Mouse (Mus musculus) lung, embryonic 15.5 days (tissue): ENCODE data around the gene Gba. TPM values are rescaled to one million over a fixed set of nuclear protein-coding genes. Genes with fewer than 3 reads are reported as not detected.

ENCODE experiments used
- ATAC-seq: fragments of 200-750 bp; cut with Nextera tagmentation; 2 replicates; pipeline ENCODE4 v1.8.0; 2017; ENCODE audit warnings: moderate number of reproducible peaks, borderline replicate concordance; ENCODE audit not compliant: low FRiP score, low TSS enrichment; ENCODE audit errors: extremely low read depth
- H3K27ac ChIP-seq: fragments of 300-500 bp; sonication (generic); 2 replicates; pipeline ENCODE4 v1.5.1; 2015; ENCODE audit warnings: moderate library complexity, mild to moderate bottlenecking, inconsistent platforms
- H3K27me3 ChIP-seq: fragments of 300-500 bp; sonication (generic); 2 replicates; pipeline ENCODE4 v1.6.1; 2015; ENCODE audit warnings: inconsistent platforms
- H3K36me3 ChIP-seq: fragments of 300-500 bp; sonication (generic); 2 replicates; pipeline ENCODE4 v1.6.1; 2015; ENCODE audit warnings: inconsistent platforms
- H3K4me1 ChIP-seq: fragments of 300-500 bp; sonication (generic); 2 replicates; pipeline ENCODE4 v1.6.1; 2015; ENCODE audit warnings: inconsistent platforms
- H3K4me2 ChIP-seq: fragments of 300-500 bp; sonication (generic); 2 replicates; pipeline ENCODE4 v1.6.1; 2015; ENCODE audit warnings: inconsistent platforms, mild to moderate bottlenecking, moderate library complexity
- H3K4me3 ChIP-seq: fragments of 300-500 bp; sonication (generic); 2 replicates; pipeline ENCODE4 v1.5.1; 2015; ENCODE audit warnings: mild to moderate bottlenecking, inconsistent platforms
- H3K9ac ChIP-seq: fragments of 300-500 bp; sonication (generic); 2 replicates; pipeline ENCODE4 v1.6.1; 2015; ENCODE audit warnings: inconsistent platforms
- H3K9me3 ChIP-seq: fragments of 300-500 bp; sonication (generic); 2 replicates; pipeline ENCODE4 v1.6.1; 2016; ENCODE audit warnings: inconsistent platforms
- WGBS: fragments of 180-500 bp; shearing (Covaris S2); methylation state at CpG from one replicate; pipeline ENCODE4 v1.1.7; 2015; 5-methylcytosine and 5-hydroxymethylcytosine counted together
- polyA plus RNA-seq: library from polyadenylated mRNA; unstranded; fragments of >200 nt; fragmentation: Nextera tagmentation; extraction: Ambion mirVana; gene quantifications from 2 replicates; pipeline ENCODE4 v1.2.1, GENCODE M21; 2015

Gene Gba
- polyA plus RNA-seq, 1 experiment from 2014 or later: 42.6 TPM

- no peak for ATAC-seq
- Histone ChIP-seq H3K4me2 (peak overlapping the region; percentile 66), H3K4me3 (peak overlapping the region; percentile 77), H3K4me1 (peaks cover 23% of the 10 kb centered on the region), H3K27ac (peak overlapping the region; percentile 96), H3K27me3 (no peaks in the 10 kb centered on the region), H3K9ac (peak overlapping the region; percentile 79), H3K9me3 (no peaks in the 10 kb centered on the region), H3K36me3 (peaks cover 35% of the 10 kb centered on the region)
- 16% methylated on average over 12 of the region's 12 CpGs for WGBS
Observed at GRCm38 (mm10) chr3:89165268-89165870, 37.4 kb upstream of the Gba start.

- no peak for ATAC-seq
- no peak overlapping the region for H3K27ac ChIP-seq
- no peaks in the 10 kb centered on the region for H3K27me3 ChIP-seq
- 89% methylated on average over 19 of the region's 19 CpGs for WGBS
- no peaks in the 10 kb centered on the region for H3K9me3 ChIP-seq
- H3K36me3 ChIP-seq: peaks cover 45% of the 10 kb centered on the region
- peaks cover 22% of the 10 kb centered on the region for H3K4me1 ChIP-seq
- no peak overlapping the region for H3K9ac ChIP-seq
- H3K4me3 ChIP-seq: no peak overlapping the region
- H3K4me2 ChIP-seq: no peak overlapping the region
Observed at GRCm38 (mm10) chr3:89166945-89167344, 35.8 kb upstream of the Gba start.

GRCm38 (mm10) chr3:89174844-89175243, 27.9 kb upstream of the Gba start:
- Histone ChIP-seq H3K36me3 (peaks cover 73% of the 10 kb centered on the region), H3K9ac (no peak overlapping the region), H3K4me3 (no peak overlapping the region), H3K4me1 (peaks cover 16% of the 10 kb centered on the region), H3K27ac (no peak overlapping the region), H3K27me3 (no peaks in the 10 kb centered on the region), H3K9me3 (no peaks in the 10 kb centered on the region), H3K4me2 (no peak overlapping the region)
- no peak for ATAC-seq
- 94% methylated on average over 11 of the region's 11 CpGs for WGBS

- Histone ChIP-seq H3K4me3 (no peak overlapping the region), H3K27me3 (no peaks in the 10 kb centered on the region), H3K27ac (no peak overlapping the region), H3K9ac (no peak overlapping the region), H3K4me2 (no peak overlapping the region), H3K9me3 (no peaks in the 10 kb centered on the region), H3K36me3 (peaks cover 73% of the 10 kb centered on the region), H3K4me1 (peaks cover 16% of the 10 kb centered on the region)
- 87% methylated on average over 10 of the region's 10 CpGs for WGBS
- ATAC-seq: no peak
Observed at GRCm38 (mm10) chr3:89175544-89175943, 27.2 kb upstream of the Gba start.

- 0 out of 2 replicates have a peak overlapping the region, but pooled peaks have one; percentile 0 for H3K9ac ChIP-seq
- peaks cover 16% of the 10 kb centered on the region for H3K4me1 ChIP-seq
- 76% methylated on average over 7 of the region's 7 CpGs for WGBS
- no peak overlapping the region for H3K4me2 ChIP-seq
- H3K27ac ChIP-seq: peak overlapping the region; percentile 44; the same call in 1 of the 2 replicates
- no peak for ATAC-seq
- no peaks in the 10 kb centered on the region for H3K27me3 ChIP-seq
- no peaks in the 10 kb centered on the region for H3K9me3 ChIP-seq
- H3K4me3 ChIP-seq: no peak overlapping the region
- peaks cover 78% of the 10 kb centered on the region for H3K36me3 ChIP-seq
Observed at GRCm38 (mm10) chr3:89176421-89176820, 26.3 kb upstream of the Gba start.

- Histone ChIP-seq H3K4me3 (peak within 1 kb of the TSS; percentile 85), H3K9me3 (no peaks in the 10 kb centered on the region), H3K4me2 (peak within 1 kb of the TSS; percentile 88), H3K27ac (peak within 1 kb of the TSS; percentile 68), H3K9ac (peak within 1 kb of the TSS; percentile 85), H3K27me3 (no peaks in the 10 kb centered on the region), H3K36me3 (peaks cover 72% of the 10 kb centered on the region), H3K4me1 (peaks cover 19% of the 10 kb centered on the region)
- WGBS: under 1% methylated on average over 43 of the region's 43 CpGs
- ATAC-seq: peak; percentile 93
Observed at GRCm38 (mm10) chr3:89177242-89178106, 25.3 kb upstream of the Gba start, which contains the start of gene Scamp3. Gene Scamp3 (plus strand): TSS chr3:89177473.

- WGBS: 4% methylated on average over 6 of the region's 6 CpGs
- peak overlapping the region; percentile 88 for H3K4me2 ChIP-seq
- peak overlapping the region; percentile 85 for H3K4me3 ChIP-seq
- no peak for ATAC-seq
- H3K9ac ChIP-seq: peak overlapping the region; percentile 85
- peak overlapping the region; percentile 68; the same call in 1 of the 2 replicates for H3K27ac ChIP-seq
- H3K36me3 ChIP-seq: peaks cover 67% of the 10 kb centered on the region
- no peaks in the 10 kb centered on the region for H3K27me3 ChIP-seq
- H3K9me3 ChIP-seq: no peaks in the 10 kb centered on the region
- H3K4me1 ChIP-seq: peaks cover 23% of the 10 kb centered on the region
Observed at GRCm38 (mm10) chr3:89178107-89178385, 24.7 kb upstream of the Gba start.

- Histone ChIP-seq H3K4me3 (0 out of 2 replicates have a peak overlapping the region, but pooled peaks have one; percentile 85), H3K27me3 (no peaks in the 10 kb centered on the region), H3K27ac (no peak overlapping the region), H3K36me3 (peaks cover 57% of the 10 kb centered on the region), H3K9ac (0 out of 2 replicates have a peak overlapping the region, but pooled peaks have one; percentile 85), H3K4me2 (no peak overlapping the region), H3K9me3 (no peaks in the 10 kb centered on the region), H3K4me1 (peaks cover 31% of the 10 kb centered on the region)
- WGBS: 90% methylated on average over 11 of the region's 11 CpGs
- ATAC-seq: no peak
Observed at GRCm38 (mm10) chr3:89179056-89179455, 23.7 kb upstream of the Gba start.

- Histone ChIP-seq H3K9ac (no peak overlapping the region), H3K9me3 (no peaks in the 10 kb centered on the region), H3K27me3 (no peaks in the 10 kb centered on the region), H3K4me1 (peaks cover 33% of the 10 kb centered on the region), H3K4me3 (no peak overlapping the region), H3K27ac (no peak overlapping the region), H3K4me2 (no peak overlapping the region), H3K36me3 (peaks cover 30% of the 10 kb centered on the region)
- ATAC-seq: no peak
- WGBS: 86% methylated on average over 25 of the region's 27 CpGs
Observed at GRCm38 (mm10) chr3:89181749-89182500, 20.8 kb upstream of the Gba start.

- Histone ChIP-seq H3K27ac (peak overlapping the region; percentile 67; the same call in 1 of the 2 replicates), H3K9ac (no peak overlapping the region)
- WGBS: 39% methylated on average over 7 of the region's 7 CpGs
Observed at GRCm38 (mm10) chr3:89182531-89183057, 20.1 kb upstream of the Gba start.

More at GRCm38 (mm10) chr3:89182531-89183057, 20.1 kb upstream of the Gba start:
- Histone ChIP-seq H3K27me3 (no peaks in the 10 kb centered on the region), H3K4me3 (peak overlapping the region; percentile 72), H3K4me2 (peak overlapping the region; percentile 95), H3K4me1 (peaks cover 33% of the 10 kb centered on the region), H3K36me3 (peaks cover 30% of the 10 kb centered on the region), H3K9me3 (no peaks in the 10 kb centered on the region)
- peak; percentile 4; the same call in 1 of the 2 replicates for ATAC-seq
